Mouse (Mus musculus) MEL (cell line): ENCODE results near the gene 1700001C19Rik.

Source experiments
- CHD1 ChIP-seq: IDR thresholded peaks from 2 replicates; pipeline ENCODE4 v1.6.1; 2012; ENCODE audit warnings: low read depth, mild to moderate bottlenecking, inconsistent platforms, low read length, improper control_type of control experiment
- CHD2 ChIP-seq: IDR thresholded peaks from 2 replicates; pipeline ENCODE4 v1.6.1; 2011; ENCODE audit warnings: low read length, improper control_type of control experiment
- CTCF ChIP-seq, 3 experiments: IDR thresholded peaks in 2 of 3; conservative IDR thresholded peaks in 1 of 3; 2 replicates each; pipeline ENCODE4 v1.5.1; 2011 to 2012; ENCODE audit warnings: low read length in 3 of 3, low read depth in 2 of 3, mild to moderate bottlenecking in 2 of 3, improper control_type of control experiment in 1 of 3, inconsistent platforms in 1 of 3, mixed read lengths in 1 of 3, moderate library complexity in 1 of 3; ENCODE audit not compliant: control insufficient read depth in 1 of 3, insufficient read depth in 1 of 3, poor library complexity in 1 of 3, severe bottlenecking in 1 of 3
- SMC3 ChIP-seq: IDR thresholded peaks from 2 replicates; pipeline ENCODE4 v1.6.1; 2011; ENCODE audit warnings: low read depth, low read length, improper control_type of control experiment
- USF2 ChIP-seq, 2 experiments: IDR thresholded peaks; 2 replicates each; pipeline ENCODE4 v1.6.1; 2011 to 2012; ENCODE audit warnings: improper control_type of control experiment in 2 of 2, low read length in 2 of 2, borderline replicate concordance in 1 of 2, inconsistent platforms in 1 of 2, low read depth in 1 of 2, mild to moderate bottlenecking in 1 of 2; ENCODE audit not compliant: insufficient read depth in 1 of 2
- ZNF384 ChIP-seq: IDR thresholded peaks from 2 replicates; pipeline ENCODE4 v1.6.1; 2012; ENCODE audit warnings: low read depth, mild to moderate bottlenecking, inconsistent platforms, low read length, improper control_type of control experiment

- TF ChIP-seq CTCF (IDR thresholded peaks at IDR 0.05 in 2 of 3, conservative IDR thresholded peaks at IDR 0.05 in 1 of 3; ENCODE audit: control insufficient read depth in 1 of 3, insufficient read depth in 1 of 3, low read depth in 2 of 3, low read length in 3 of 3, poor library complexity in 1 of 3, severe bottlenecking in 1 of 3) (no peak), ZNF384 (no peak), USF2 (IDR thresholded peaks at IDR 0.05; ENCODE audit: borderline replicate concordance in 1 of 2, insufficient read depth in 1 of 2, low read depth in 1 of 2, low read length in 2 of 2) (no peak), CHD1 (no peak), CHD2 (no peak), SMC3 (no peak)
Measured at GRCm38 (mm10) chr17:47465016-47465415, 27.8 kb upstream of the 1700001C19Rik start.
